Mouse (Mus musculus): Measurements from ENCODE around the gene Trim11.

Trim11 gene

GRCm38 (mm10) chr11:59029003-59029402, 51.1 kb downstream of the Trim11 start:
- no peak for DNase-seq (ENCODE audit: low read depth)
